ENCODE assay signal across 9 mouse cellular contexts in genomic region chr12:108002436-108003189, GRCm38 (mm10). TPM values are rescaled to one million over a fixed set of nuclear protein-coding genes. Genes with fewer than 3 reads are reported as not detected.
DNase-seq lines count a peak whose midpoint lies in the region; ATAC-seq and TF ChIP-seq lines count a peak whose summit lies in the region.
"Had no signal": no experiment of that assay in that cellular context is flagged by ENCODE, and none has a peak within 500 bp of the region (broad histone marks: within the 10 kb centered on the region; RNA-seq: fewer than 3 reads in every experiment).

No protein-coding gene starts in this region.

- ATAC-seq in limb, embryonic 15.5 days (ENCODE audit: insufficient number of reproducible peaks, low FRiP score, low TSS enrichment, low read depth) = no peak
- no peak for ATAC-seq in stomach, embryonic 15.5 days (ENCODE audit: insufficient read depth, low FRiP score, low read depth)
- ATAC-seq in inflammation-experienced regulatory T-cells, adult 6 months = no peak

- peak overlapping the region; percentile 95 for H3K4me3 ChIP-seq in thymus, adult 2 months (ENCODE audit: control insufficient read depth, insufficient read depth, low read length)
- peak overlapping the region; percentile 85 for H3K4me3 ChIP-seq in limb, embryonic 15.5 days
- H3K4me3 ChIP-seq in stomach, embryonic 15.5 days (replicated peaks) = peak overlapping the region; percentile 76
- H3K4me3 ChIP-seq: erythroblast, embryonic 14.5 days had no signal

- peak overlapping the region; percentile 95 for H3K27ac ChIP-seq in thymus, adult 2 months (ENCODE audit: control insufficient read depth, insufficient read depth, low read length)
- peak overlapping the region; percentile 95 for H3K27ac ChIP-seq in limb, embryonic 15.5 days
- 0 out of 2 replicates have a peak overlapping the region, but pooled peaks have one; percentile 1 for H3K27ac ChIP-seq in stomach, embryonic 15.5 days

- no peaks in the 10 kb centered on the region for H3K9me3 ChIP-seq in limb, embryonic 15.5 days
- no peaks in the 10 kb centered on the region for H3K9me3 ChIP-seq in stomach, embryonic 15.5 days

- no peak for TF ChIP-seq POLR2A in thymus, adult 2 months (IDR thresholded peaks at IDR 0.05; ENCODE audit: control insufficient read depth, extremely low read depth, insufficient read depth, low read length, poor library complexity)

- peak overlapping the region; percentile 97 for H3K4me2 ChIP-seq in limb, embryonic 15.5 days
- H3K4me2 ChIP-seq in stomach, embryonic 15.5 days = peak overlapping the region; percentile 97

- H3K36me3 ChIP-seq in thymus, adult 2 months (ENCODE audit: control insufficient read depth, insufficient read depth, low read length) = peaks cover 9% of the 10 kb centered on the region
- no peaks in the 10 kb centered on the region for H3K36me3 ChIP-seq in limb, embryonic 15.5 days
- H3K36me3 ChIP-seq in stomach, embryonic 15.5 days = no peaks in the 10 kb centered on the region

- H3K27me3 ChIP-seq in thymus, adult 2 months (ENCODE audit: control insufficient read depth, insufficient read depth, low read length) = no peaks in the 10 kb centered on the region
- peaks cover 52% of the 10 kb centered on the region for H3K27me3 ChIP-seq in limb, embryonic 15.5 days
- H3K27me3 ChIP-seq in stomach, embryonic 15.5 days (replicated peaks) = peaks cover 40% of the 10 kb centered on the region

- H3K4me1 ChIP-seq in thymus, adult 2 months (replicated peaks; ENCODE audit: control insufficient read depth, insufficient read depth, low read length) = peaks cover 28% of the 10 kb centered on the region
- H3K4me1 ChIP-seq in limb, embryonic 15.5 days = peaks cover 40% of the 10 kb centered on the region
- peaks cover 29% of the 10 kb centered on the region for H3K4me1 ChIP-seq in stomach, embryonic 15.5 days

- WGBS in thymus, adult 2 months = 1% methylated on average over 74 of the region's 78 CpGs
- under 1% methylated on average over 49 of the region's 78 CpGs for WGBS in limb, embryonic 15.5 days
- WGBS in stomach, embryonic 15.5 days = under 1% methylated on average over 52 of the region's 78 CpGs

- peak overlapping the region; percentile 85 for H3K9ac ChIP-seq in limb, embryonic 15.5 days
- peak overlapping the region; percentile 62 for H3K9ac ChIP-seq in stomach, embryonic 15.5 days

- no peak for TF ChIP-seq CTCF in thymus, adult 2 months (IDR thresholded peaks at IDR 0.05; ENCODE audit: borderline replicate concordance, control insufficient read depth, extremely low read depth, insufficient read depth, low read length, poor library complexity)

- peak; percentile 8 for DNase-seq in adrenal gland, postnatal 25 days
- DNase-seq in adrenal gland, postnatal 4 days (ENCODE audit: low spot score in 2 of 2) = no peak
- peak; percentile 49 for DNase-seq in thymus, adult 2 months
- no peak for DNase-seq in thymus, adult 18-20 months
- no peak for DNase-seq in adipocyte (ENCODE audit: low spot score)

RNA-seq across cellular contexts. Expression of gene Bcl11b, which starts 0.8 kb away (rescaled TPM):
- 0.18 and 0.38 TPM in 2 replicates for total RNA-seq in adrenal gland, postnatal 25 days (2021)
- total RNA-seq in adrenal gland, postnatal 4 days (2021) = 1 to 10 TPM; 1.4 to 2.2 TPM
- 346 and 564 TPM in 2 replicates for polyA plus RNA-seq in thymus, adult 2 months (2012; rRNA removed)
- 14.3 and 19.9 TPM in 2 replicates for polyA plus RNA-seq in limb, embryonic 15.5 days (2015; fragmentation: Nextera tagmentation; extraction: Ambion mirVana)
- polyA plus RNA-seq in stomach, embryonic 15.5 days (2015; fragmentation: Nextera tagmentation; extraction: Ambion mirVana) = 5.3 and 5.7 TPM in 2 replicates
- 10 to 100 TPM; 26.0 to 46.3 (median 40.8) TPM for polyA plus RNA-seq in inflammation-experienced regulatory T-cells, adult 6 months (2017; shearing (Covaris generic))
- polyA plus RNA-seq: erythroblast, embryonic 14.5 days had no signal

Comparison
In these comparisons a context has a peak if more than half of its experiments do, and no peak if none do; other contexts are left out.
1. DNase-seq: peak in adrenal gland, postnatal 25 days (single experiment) and thymus, adult 2 months (single experiment); none in adrenal gland, postnatal 4 days (0 of 2), thymus, adult 18-20 months (0 of 2) and adipocyte (single experiment).
2. H3K27ac ChIP-seq: peak in every context shown above with its lines; median percentile 95 in thymus, adult 2 months; 95 in limb, embryonic 15.5 days; 1 in stomach, embryonic 15.5 days.
3. Peak in every context shown above with its lines, with median percentiles within 50 percentile points of each other: H3K4me3 ChIP-seq.